Mouse (Mus musculus): ENCODE data around the gene Slc16a5.

DNA sequence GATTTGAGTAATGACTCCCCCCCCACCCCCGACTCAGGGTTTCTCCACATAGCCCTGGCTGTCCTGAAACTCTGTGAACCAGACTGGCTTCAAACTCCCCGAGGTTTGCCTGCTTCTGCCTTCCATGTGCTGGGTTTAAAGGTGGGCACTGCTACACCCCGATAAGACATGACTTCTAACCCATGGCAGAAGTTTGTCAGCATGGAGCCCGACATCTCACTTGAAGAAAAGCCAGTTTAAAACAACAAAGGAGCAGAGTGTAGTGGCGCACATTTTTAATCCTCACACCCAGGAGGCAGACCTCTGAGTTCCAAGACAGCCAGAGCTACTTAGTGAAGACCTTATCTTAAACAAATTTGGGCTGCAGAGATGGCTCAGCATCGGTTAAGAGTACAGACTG, 30.1 kb downstream of the Slc16a5 start:
- TF ChIP-seq CTCF (IDR thresholded peaks at IDR 0.05; ENCODE audit: extremely low read depth, insufficient read depth, low read length) (no peak), POLR2A (IDR thresholded peaks at IDR 0.05; ENCODE audit: extremely low read depth, insufficient read depth, low read length) (no peak)
